Mouse (Mus musculus) G1E-ER4 (cell line): ENCODE measurements around the gene Flrt3. TPM values are rescaled to one million over a fixed set of nuclear protein-coding genes. Genes with fewer than 3 reads are reported as not detected.

Source experiments
- GATA1 ChIP-seq: IDR thresholded peaks from one replicate; pipeline ENCODE4 v1.8.0; 2012; ENCODE audit warnings: low read length, inconsistent platforms
- polyA plus RNA-seq: library from polyadenylated mRNA; stranded (reverse); fragments of >175 nt; gene quantifications from 2 replicates; pipeline ENCODE4 v1.2.3, GENCODE M21; 2012

The Flrt3 gene
- polyA plus RNA-seq = not detected in 2 replicates

DNA sequence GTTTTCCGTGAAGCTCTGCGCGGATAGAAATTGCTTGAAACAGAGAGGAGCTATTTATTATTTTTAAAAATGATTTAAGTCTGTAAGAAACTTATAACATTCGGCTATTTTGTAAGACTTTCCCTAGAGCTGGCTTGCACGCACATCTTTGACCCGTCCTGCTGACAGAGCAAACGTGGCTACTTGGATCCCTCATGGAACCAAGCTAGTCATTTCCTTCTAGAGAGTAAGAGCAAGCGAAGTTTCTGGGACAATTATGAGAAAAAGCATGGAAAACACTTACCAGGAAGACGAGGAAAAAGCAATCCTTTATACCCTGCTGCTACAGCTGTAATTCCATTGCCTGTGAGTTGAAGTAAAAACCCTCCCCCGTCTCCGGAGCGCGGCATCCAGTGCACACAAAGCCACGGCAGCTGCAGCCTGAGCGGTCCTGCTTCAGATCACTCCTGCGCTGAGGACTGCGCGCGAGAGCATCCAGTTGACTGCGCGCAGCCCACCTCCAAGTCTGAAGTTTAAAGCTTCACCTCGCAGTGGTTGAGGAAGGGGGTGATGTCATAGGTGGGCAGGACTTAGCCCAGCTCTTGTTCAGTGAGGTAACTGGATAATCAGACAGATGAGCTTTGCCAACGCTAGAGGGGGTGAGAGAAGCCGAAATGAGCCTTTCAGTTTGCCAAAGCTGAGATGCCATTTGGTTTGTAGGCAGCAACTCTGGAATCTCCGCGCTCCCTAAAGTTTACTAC lies at the start of gene Flrt3:
Gene Flrt3 (minus strand): TSS at position 507 of the 740 bp plus-strand sequence.
- TF ChIP-seq GATA1 = no peak

DNA sequence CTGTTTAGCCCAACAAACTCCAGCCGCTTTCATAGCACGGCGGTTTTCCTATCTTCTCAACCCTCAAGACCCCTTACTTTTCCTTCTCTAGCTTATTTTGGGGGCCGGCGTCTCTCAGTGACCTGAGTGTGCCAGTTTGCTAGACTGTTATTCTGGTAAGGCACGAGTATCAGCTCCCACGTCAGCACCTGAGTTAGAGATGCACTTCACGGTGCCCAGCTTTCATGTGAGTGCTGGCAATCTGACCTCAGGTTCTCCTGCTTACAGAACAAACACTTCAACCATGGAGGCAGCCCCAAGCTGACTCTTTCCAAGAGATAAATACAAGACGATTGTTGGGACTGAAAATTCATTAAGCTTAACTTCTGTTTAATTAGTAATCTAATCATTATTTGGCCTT lies 46.1 kb upstream of the Flrt3 start:
- no peak for TF ChIP-seq GATA1

GRCm38 (mm10) chr2:140715822-140716221 lies 44.6 kb upstream of the Flrt3 start:
- TF ChIP-seq GATA1 = no peak

DNA sequence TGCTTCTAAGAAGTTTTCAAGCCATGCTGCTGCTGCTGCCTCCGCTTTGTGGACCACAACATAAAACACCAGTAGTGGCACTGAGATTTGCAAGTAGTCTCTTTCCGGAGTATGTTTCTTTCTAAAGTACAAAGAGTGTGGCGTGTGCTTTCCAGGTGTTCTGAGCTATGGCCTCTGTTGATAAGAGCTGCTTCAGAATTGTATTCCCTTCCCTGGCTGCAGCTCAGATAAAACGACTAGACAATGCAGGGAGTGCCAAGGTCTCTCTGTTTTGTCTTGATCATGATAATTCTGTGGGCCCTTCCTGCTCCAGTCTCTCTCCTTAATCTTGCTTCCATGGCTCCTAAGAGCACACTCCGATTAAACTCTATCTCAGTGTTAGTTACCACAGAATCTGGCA lies 36.3 kb upstream of the Flrt3 start:
- no peak for TF ChIP-seq GATA1

- TF ChIP-seq GATA1 = no peak
These were observed 34.0 kb upstream of the Flrt3 start for GRCm38 (mm10) chr2:140705278-140705677.

DNA sequence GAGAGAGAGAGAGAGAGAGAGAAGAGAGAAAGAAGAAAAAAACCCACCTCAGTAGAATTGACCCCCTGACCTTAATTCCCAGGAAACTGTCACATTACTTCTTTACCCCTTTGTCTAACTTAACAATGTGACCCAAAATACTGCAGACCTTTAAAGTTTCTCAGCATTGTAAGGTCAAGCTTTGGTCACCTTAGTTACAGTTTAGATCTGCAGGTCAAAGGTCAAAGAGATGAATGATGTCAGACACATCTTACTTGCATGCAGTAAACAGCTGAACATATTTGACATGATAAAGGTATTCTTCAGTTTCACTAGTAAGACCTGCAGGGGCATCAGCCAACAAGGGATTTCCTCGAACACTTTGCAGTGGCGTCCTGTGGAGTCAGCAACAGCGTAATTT lies 32.9 kb upstream of the Flrt3 start:
- no peak for TF ChIP-seq GATA1

- no peak for TF ChIP-seq GATA1
These were observed 32.1 kb upstream of the Flrt3 start for GRCm38 (mm10) chr2:140703377-140703776.

DNA sequence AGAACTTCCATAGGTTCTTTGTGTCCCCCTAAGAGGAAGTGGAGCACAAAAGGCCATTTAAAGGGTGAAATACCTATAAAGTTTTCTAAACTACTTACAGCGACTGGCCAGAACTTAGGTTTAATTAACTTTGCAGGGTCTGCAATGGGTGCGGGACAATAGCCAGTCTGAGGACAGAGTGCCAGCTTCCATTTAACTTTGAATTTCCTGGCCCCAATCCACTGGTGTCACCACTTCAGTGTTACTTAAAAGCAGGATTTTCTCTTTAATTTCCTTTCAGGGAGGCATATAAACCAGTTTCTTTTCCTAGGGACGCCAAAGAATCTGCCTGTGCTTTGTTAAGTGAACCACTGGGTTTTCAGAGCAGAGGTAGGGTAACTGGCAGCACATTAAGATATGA lies 27.3 kb upstream of the Flrt3 start:
- no peak for TF ChIP-seq GATA1

- TF ChIP-seq GATA1 = no peak
These were observed 22.6 kb upstream of the Flrt3 start for GRCm38 (mm10) chr2:140693845-140694244.

DNA sequence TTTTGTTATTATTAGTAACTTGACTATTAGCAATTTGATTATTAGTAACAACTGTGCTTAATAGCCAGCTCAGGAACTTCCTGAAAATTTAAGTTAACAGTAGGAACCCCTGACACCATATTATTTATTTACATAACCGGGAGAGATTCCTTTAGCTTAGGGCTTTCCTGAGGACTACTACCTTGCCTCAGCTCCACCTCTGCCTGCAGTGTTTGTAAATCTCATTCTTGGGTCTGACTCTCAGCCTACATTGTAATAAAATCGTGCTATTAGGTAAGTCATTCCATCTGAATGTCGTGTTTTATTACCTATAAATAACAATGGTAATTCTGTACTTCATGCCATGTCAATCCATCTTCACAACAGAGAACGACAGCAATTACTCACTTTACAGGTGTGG lies 21.2 kb upstream of the Flrt3 start:
- no peak for TF ChIP-seq GATA1

DNA sequence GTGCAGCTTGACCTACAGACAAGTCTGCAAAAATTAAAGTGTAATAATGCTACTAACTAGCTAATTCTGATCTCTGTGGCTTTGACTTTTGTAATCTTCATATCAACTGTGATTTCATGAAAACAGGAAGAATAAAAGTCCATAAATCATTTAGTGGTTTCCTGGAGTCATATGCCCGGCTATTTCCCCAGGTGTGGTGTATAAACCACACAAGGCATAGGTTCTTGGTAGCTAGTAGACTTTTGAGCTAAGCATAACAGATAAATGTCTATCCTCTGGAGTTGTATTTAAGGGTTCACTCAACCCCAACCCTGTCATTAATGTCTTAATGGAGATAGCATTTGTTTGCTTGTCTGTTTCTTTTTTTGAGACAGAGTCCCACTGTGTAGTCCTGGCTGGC lies 20.1 kb upstream of the Flrt3 start:
- no peak for TF ChIP-seq GATA1

- TF ChIP-seq GATA1 = no peak
These were observed 19.6 kb upstream of the Flrt3 start for GRCm38 (mm10) chr2:140690906-140691305.

- TF ChIP-seq GATA1 = no peak
These were observed 5.5 kb upstream of the Flrt3 start for GRCm38 (mm10) chr2:140676728-140677127.

DNA sequence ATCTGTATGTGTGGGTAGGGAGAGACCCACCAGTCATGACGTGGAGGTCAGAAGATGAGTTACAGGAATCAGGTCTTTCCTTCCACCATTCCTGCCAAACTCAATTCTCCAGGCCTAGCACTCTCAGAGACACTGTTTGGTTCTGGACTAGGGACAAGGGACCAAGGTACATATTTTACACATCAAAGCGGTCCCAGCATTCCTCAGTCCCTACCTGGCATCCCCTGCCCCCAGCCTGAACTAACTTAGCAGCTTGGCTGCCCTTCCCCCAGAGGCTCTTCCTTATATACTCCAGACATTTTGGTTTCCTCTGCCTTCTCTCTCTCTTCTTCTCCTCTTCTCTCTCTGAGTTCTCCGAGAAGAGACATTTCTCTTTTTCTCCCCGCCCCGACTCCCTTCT lies 2.2 kb upstream of the Flrt3 start:
- no peak for TF ChIP-seq GATA1

DNA sequence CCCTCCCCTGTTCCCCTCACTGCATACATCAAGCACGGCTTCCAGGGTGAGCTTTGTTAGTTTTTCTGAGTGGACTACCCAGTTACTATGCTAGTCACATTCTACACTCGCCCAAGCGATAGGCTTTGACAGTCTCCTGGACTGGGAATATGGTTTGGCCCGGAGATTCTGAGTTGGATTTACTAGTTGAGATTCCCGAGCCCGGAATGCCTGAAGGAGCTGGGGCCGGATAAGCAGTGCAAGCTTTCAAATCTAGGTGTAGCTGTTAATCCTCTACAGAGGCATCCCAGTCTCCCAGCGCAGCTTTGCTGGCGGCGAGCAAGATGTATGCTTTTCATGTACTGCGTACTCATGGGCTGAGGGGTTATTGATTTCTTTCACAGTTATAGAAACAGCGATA lies 812 bp downstream of the Flrt3 start:
- no peak for TF ChIP-seq GATA1

DNA sequence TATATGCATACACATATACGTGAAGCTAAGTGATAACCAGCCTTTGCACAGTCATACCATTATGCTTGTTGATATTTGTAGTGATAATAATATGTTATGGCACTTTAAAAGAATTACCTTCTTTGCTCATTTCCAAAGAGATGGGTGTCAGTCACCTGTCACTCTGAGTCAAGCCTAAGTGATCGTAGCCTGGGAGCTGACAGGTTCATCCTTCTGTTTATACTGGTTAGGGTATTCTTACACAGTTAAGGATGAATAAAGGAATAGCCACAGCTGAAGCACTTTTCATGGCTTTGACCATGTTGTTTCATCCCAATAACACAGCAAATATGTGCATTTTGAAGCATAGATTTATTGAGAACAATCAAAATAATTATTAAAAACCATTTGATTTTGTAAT lies 1.5 kb downstream of the Flrt3 start:
- TF ChIP-seq GATA1 = no peak

DNA sequence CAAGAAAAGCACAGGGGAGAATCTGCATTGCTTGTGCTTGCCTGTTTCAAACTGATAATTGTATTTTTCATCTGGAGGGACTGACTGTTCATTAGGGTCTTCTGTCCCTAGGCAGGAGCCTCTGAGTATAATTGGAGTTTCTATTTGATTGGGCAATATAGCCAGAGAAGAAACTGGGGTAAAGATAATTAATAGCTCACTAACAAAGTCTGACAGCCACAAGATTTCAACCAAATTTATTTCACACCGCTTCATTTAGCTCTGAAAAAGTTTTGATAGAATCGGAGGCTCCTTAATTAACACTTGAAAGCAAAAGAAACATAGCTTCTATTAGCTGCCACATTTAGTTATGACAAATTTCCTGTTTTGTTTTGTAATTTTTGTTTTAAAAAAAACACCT lies 2.2 kb downstream of the Flrt3 start:
- TF ChIP-seq GATA1 = no peak

GRCm38 (mm10) chr2:140668311-140668710 lies 3.0 kb downstream of the Flrt3 start:
- TF ChIP-seq GATA1 = no peak
